Mouse (Mus musculus): Measurements from ENCODE around the gene Slc22a23.

Slc22a23 gene

GRCm38 (mm10) chr13:34298674-34299073 is 46.3 kb downstream of the Slc22a23 start:
- DNase-seq: no peak

DNA sequence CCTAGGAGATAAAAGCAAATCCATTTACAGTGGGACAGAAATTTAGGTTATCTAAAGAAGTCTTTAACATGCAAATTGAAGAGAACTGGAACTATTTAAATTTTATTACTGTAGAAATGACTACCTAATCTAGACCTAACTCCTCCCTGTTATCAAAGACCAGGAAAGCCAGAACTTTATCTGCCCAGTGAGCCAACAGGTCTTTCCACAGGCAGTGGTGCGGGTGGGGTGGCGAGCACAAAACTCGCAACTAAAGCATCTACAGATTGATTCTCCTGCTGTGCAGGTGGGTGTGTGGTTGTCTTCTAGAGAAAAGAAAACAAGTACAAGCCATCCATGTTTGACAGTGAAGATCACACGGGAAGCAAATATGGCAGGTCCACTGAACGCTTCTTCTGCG is 46.9 kb downstream of the Slc22a23 start:
- DNase-seq: no peak

DNA sequence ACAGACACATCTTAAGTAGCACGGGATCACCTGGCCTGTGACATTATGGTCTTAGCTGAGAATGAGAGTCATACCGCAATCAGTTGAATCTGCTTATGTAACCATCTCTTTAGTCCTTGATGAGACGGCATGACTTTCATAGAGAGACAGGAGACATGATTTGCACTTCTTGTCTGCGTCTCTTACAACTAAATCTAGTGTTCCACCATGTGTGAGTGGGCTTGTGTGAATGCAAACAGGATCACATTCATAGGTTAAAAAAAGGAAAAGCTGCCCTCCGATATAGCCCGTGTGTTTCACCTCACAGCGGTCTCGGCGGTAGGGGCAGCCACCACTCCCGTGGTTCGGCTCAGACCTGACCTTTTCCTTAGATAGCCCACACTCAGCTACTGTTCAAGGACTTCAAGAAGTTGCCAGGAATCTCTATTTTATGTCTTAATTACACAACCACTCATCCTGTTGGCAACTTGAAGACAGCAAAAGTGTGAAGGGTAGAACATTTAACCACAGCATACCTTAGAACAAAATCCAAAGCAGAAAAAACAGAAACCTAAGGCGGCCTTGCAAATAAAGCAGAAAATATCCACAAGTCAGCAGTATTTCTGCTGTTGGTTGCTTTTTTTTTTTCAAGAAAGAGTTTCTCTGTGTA is 49.1 kb downstream of the Slc22a23 start:
- no peak for DNase-seq

DNA sequence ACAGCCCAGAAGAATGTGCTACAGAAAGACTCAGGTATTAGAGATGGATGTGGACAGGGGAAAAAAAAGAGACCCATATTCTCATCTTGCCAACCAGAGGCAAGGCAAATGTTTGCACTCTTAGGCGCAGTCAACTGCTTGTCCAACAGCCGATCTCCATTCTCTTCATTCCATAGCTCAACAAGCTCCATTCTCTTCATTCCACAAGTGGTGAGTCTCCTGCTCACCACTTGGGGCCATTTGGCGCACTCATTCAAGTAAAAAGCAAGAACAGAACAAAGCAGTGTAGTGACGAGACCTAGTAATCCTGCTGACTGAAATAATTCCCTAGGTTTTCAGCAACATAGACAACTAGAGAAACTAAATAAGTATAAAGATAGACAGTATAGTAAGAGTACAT is 50.8 kb downstream of the Slc22a23 start:
- DNase-seq: no peak

DNA sequence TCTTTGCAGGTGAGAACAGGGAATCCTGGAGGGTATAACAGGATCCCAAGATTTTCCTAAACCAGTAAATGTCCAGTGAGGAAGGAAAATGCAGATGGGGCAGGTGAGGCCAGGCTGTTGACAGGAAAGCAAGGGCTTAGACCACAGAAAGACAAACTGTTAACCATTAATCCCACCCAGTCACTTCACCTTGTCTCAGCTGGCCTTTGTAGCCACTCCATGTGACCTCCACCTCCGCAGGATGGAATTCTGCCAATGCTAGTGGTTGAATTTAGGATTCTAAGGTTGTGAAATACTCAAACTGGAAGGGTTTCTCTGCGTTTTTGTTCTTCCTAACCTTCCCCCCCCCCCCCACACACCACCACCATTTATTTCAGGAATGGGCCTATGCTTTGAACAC is 52.9 kb downstream of the Slc22a23 start:
- DNase-seq: no peak

- DNase-seq: no peak
Observed at GRCm38 (mm10) chr13:34290346-34290745, 54.6 kb downstream of the Slc22a23 start.

DNA sequence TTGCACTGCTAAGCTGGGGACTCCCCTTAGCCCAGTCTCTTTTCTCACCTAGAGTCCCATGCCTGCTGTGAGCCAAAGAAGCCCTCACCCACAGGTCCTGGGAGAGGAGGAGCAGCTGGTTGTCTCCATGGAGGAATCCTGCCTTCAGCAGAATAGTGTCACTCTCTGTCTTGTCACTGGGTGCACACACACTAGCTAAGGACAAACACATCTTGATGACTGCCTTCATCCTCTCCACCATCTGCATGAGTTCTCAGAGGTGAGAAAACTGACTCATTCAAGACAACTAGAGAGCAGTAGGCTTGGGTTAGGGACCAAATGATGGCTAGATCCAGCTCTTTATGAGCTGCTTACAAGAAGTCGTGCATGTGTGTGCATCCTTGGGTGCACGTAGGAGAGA is 55.4 kb downstream of the Slc22a23 start:
- no peak for DNase-seq

GRCm38 (mm10) chr13:34288129-34288528 is 56.9 kb downstream of the Slc22a23 start:
- no peak for DNase-seq

GRCm38 (mm10) chr13:34287601-34288083 is 57.3 kb downstream of the Slc22a23 start:
- DNase-seq: no peak

DNA sequence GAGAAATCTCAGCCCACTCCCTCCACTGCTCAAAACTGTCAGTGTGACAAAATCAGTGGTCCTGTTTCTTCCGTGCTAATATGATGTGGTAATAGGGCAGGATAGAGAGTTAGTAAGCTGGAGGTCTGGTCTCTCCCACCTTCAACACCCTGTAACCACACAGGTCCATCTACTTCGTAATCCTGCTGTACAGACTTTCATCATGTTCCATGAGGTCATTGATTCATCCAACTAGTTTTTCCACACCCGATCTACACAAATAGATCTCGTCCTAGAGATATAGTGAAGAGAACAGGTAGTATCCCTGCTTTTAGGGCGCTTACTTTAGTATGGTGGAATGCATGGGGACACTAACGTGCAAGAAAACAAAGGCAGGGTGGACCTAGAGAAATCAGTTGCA is 63.6 kb downstream of the Slc22a23 start:
- no peak for DNase-seq

- DNase-seq: no peak
Observed at GRCm38 (mm10) chr13:34278759-34279270, 66.2 kb downstream of the Slc22a23 start.

DNA sequence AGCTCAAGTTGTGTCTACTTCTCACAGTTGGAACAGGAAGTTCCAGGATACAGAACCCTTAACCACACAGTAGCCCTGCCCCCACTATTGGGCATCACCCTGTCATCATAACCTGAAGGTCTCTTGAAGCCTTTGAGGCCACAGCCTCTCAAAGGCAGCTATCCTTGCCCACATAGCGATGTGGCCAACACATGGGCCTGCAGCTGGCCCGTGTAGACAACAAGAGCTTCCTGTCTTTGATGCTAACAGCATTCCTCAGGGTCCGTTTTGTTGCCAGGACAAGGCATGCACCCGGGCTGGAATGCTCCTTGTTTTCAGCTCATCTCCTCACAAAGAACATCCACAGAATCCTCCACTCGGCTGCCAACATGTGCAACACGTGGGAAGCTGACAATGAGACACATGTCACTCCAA is 66.7 kb downstream of the Slc22a23 start:
- no peak for DNase-seq

- no peak for DNase-seq
Observed at GRCm38 (mm10) chr13:34277611-34278010, 67.4 kb downstream of the Slc22a23 start.

- no peak for DNase-seq
Observed at GRCm38 (mm10) chr13:34277001-34277400, 68.0 kb downstream of the Slc22a23 start.

DNA sequence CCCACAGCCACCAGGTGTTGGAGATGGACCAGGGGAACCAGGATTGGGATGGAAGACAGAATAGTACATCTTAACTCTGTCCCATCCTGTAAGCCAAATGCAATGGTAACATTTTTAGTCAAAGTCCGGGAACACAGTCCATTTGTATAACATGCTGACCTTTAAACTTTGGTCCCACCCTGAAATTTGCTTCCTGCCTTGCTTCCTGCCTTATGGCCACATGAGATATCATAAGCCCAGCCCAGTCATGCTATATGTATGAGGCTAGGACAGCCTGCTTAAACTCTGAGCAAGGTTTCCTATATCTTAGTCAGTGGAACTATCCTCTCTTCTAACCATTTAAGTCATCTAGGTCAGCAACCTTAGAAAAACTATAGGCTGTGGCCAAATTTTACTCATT is 70.1 kb downstream of the Slc22a23 start:
- DNase-seq: no peak

GRCm38 (mm10) chr13:34274417-34274816 is 70.6 kb downstream of the Slc22a23 start:
- no peak for DNase-seq

DNA sequence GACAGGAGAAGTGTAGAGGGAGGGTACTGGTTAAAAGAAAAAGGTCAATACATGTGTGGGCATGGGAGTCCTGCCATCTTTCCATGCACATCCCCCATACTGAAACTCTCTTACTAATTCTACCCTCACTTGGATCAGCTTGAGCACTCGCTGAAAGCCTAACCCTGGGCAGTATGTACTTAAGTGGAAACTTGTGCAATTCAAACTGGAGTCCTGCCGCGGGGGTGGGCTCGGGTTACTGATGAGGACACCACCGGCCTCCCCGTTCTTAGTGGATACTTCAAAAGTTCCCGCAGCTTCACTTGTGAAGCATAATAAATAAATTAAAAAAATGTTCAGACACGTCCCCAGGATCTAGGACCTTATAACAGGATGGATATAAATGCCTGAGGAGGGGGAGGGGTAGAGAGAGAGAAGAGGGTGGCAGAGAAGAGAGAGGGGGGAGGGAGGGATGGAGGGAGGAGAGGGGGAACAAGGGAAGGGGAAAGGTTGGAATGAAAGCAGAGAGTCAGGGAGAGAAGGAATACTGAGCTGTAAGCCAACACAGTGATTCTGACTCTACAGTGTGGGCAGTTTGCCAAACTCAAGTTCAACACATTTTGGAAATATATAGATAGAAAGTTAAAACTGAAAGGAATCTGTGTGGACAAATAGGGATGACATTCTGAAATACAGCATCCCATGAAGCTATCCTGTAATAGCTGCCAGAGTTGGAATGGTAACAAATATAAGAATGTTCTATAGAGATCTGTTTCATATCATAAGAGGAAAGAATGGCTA is 72.5 kb downstream of the Slc22a23 start:
- no peak for DNase-seq

GRCm38 (mm10) chr13:34271665-34272064 is 73.3 kb downstream of the Slc22a23 start:
- DNase-seq: no peak

- no peak for DNase-seq
Observed at GRCm38 (mm10) chr13:34270886-34271602, 73.9 kb downstream of the Slc22a23 start.

GRCm38 (mm10) chr13:34269376-34269991 is 75.5 kb downstream of the Slc22a23 start:
- no peak for DNase-seq

DNA sequence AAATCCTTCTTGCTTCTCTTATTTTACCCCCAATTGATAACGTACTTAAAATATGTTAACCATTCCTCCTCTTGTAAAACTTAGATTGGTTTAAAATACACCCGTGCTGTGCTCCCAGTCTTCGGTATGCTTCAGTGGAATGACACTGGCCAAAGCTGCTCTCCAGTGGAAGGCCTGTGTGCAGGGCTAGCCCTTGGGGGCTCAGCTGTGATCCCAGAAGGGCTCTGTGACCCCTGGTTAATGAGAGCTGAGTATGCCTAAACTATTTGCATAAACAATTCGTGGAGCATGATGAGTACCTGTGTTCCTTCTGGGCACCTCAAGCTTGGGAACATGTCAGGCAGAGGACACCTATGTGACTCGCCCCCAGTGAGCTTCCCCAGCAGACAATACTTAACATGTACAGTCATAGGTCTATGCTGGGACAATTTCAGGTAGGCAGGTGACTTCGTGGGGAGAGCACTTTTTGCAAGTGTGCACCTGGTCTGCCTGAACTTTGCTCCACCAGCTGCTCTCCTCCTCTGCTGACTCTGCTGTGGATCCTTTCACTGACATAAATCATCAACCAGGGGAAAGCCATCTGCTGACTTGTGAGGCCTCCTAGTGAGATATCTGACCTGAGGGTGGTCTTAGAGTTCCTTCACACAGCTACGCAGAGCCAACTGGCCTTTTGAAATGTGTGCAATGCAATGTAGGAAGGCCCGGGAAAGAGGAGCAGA is 77.9 kb downstream of the Slc22a23 start:
- no peak for DNase-seq

DNA sequence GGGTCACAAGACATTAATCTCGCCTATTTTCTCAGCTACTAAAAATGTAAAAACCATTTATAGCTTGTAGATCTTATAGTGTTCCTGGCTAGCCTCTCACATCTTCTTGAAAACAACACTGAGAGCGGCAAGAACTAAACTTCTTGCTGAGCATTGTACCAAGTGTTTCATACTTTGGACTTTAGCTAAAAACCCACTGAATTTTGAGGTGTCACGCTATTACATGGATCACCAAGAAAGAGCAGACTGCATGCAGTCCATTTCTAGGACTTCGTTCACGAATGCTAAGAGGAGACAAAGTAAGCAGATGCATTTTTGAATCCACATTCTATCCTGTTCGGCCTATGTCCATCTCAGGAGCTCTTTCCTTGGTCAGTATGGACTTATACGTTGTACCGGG is 78.9 kb downstream of the Slc22a23 start:
- DNase-seq: no peak
